Comparison of ENCODE assay signal across 14 mouse cellular contexts in the genomic region with DNA sequence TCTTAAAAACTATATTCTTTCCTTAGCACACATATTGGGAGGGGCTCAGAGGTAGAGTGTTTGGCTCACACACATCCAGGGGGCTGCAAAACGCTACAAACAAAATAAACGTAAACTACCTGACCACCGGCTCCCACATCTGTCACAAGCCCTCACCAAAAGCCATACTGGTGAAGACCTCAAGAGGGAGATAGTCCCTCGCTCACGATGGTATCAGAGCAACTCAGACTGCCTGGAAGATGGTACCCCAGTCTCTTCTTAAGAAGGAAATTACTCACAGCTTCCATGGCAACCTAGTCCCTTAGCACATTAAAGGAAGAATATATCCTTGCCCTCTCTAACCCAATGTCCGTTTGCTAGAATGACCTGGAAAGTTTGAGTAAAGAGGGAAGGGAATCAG. TPM values are rescaled to one million over a fixed set of nuclear protein-coding genes. Genes with fewer than 3 reads are reported as not detected.
DNase-seq lines count a peak whose midpoint lies in the region; ATAC-seq and TF ChIP-seq lines count a peak whose summit lies in the region.
"Had no signal": no experiment of that assay in that cellular context is flagged by ENCODE, and none has a peak within 500 bp of the region (broad histone marks: within the 10 kb centered on the region; RNA-seq: fewer than 3 reads in every experiment).

No protein-coding gene starts in this region.

- no peak for DNase-seq in heart, postnatal 0 days (ENCODE audit: low spot score)
- no peak for DNase-seq in heart, adult 18-20 months
- peak; percentile 34 for DNase-seq in thymus, adult 2 months
- no peak for DNase-seq in thymus, postnatal 36 days
- DNase-seq in thymus, postnatal 4 days: peak; percentile 33
- no peak for DNase-seq in embryo, embryonic 10 days (ENCODE audit: low spot score)
- DNase-seq: cerebellum, adult 9-10 months; heart, adult 11 months; kidney, adult 18-20 months had no signal

- no peak for TF ChIP-seq POLR2A in thymus, adult 2 months (IDR thresholded peaks at IDR 0.05; ENCODE audit: control insufficient read depth, extremely low read depth, insufficient read depth, low read length, poor library complexity)

- peaks cover 6% of the 10 kb centered on the region; the same call in 1 of the 2 replicates for H3K4me1 ChIP-seq in heart, postnatal 0 days (ENCODE audit: control insufficient read depth, insufficient read depth)
- H3K4me1 ChIP-seq in thymus, adult 2 months (replicated peaks; ENCODE audit: control insufficient read depth, insufficient read depth, low read length): peaks cover 18% of the 10 kb centered on the region
- no peaks in the 10 kb centered on the region for H3K4me1 ChIP-seq in neural tube, embryonic 15.5 days

- H3K9me3 ChIP-seq in heart, postnatal 0 days (replicated peaks; ENCODE audit: control insufficient read depth, low read length): no peaks in the 10 kb centered on the region
- no peaks in the 10 kb centered on the region for H3K9me3 ChIP-seq in neural tube, embryonic 15.5 days (replicated peaks)
- H3K9me3 ChIP-seq: embryonic facial prominence, embryonic 15.5 days; limb, embryonic 10.5 days had no signal

- 0 out of 2 replicates have a peak, but pooled peaks have one; percentile 24 for TF ChIP-seq CTCF in heart, postnatal 0 days (IDR thresholded peaks at IDR 0.05; ENCODE audit: low read depth)
- TF ChIP-seq CTCF in thymus, adult 2 months (IDR thresholded peaks at IDR 0.05; ENCODE audit: borderline replicate concordance, control insufficient read depth, extremely low read depth, insufficient read depth, low read length, poor library complexity): no peak

- no peak for ATAC-seq in heart, postnatal 0 days (ENCODE audit: insufficient read depth, low read depth)
- ATAC-seq in inflammation-experienced regulatory T-cells, adult 6 months: peak; percentile 54
- no peak for ATAC-seq in neural tube, embryonic 15.5 days (ENCODE audit: low FRiP score)
- ATAC-seq: forebrain, embryonic 16.5 days had no signal

- no peaks in the 10 kb centered on the region for H3K27me3 ChIP-seq in heart, postnatal 0 days (ENCODE audit: control insufficient read depth, insufficient read depth, low read length)
- no peaks in the 10 kb centered on the region; the same call in 1 of the 2 replicates for H3K27me3 ChIP-seq in thymus, adult 2 months (ENCODE audit: control insufficient read depth, insufficient read depth, low read length)
- H3K27me3 ChIP-seq in neural tube, embryonic 15.5 days (replicated peaks): no peaks in the 10 kb centered on the region
- H3K27me3 ChIP-seq: embryonic facial prominence, embryonic 15.5 days had no signal

- no peak overlapping the region for H3K9ac ChIP-seq in heart, postnatal 0 days (replicated peaks; ENCODE audit: low read depth, low read length)
- no peak overlapping the region for H3K9ac ChIP-seq in neural tube, embryonic 15.5 days (replicated peaks)

- WGBS in heart, postnatal 0 days: 61% methylated on average over 6 of the region's 6 CpGs
- 23% methylated on average over 6 of the region's 6 CpGs for WGBS in thymus, adult 2 months
- WGBS in neural tube, embryonic 15.5 days: 71% methylated on average over 6 of the region's 6 CpGs

- H3K4me3 ChIP-seq in heart, postnatal 0 days (ENCODE audit: low read depth, low read length): no peak overlapping the region
- no peak overlapping the region for H3K4me3 ChIP-seq in thymus, adult 2 months (ENCODE audit: control insufficient read depth, insufficient read depth, low read length)
- H3K4me3 ChIP-seq in neural tube, embryonic 15.5 days (replicated peaks): no peak overlapping the region
- H3K4me3 ChIP-seq: limb, embryonic 10.5 days had no signal

- H3K4me2 ChIP-seq in heart, postnatal 0 days (ENCODE audit: low read depth, low read length): no peak overlapping the region
- H3K4me2 ChIP-seq in neural tube, embryonic 15.5 days: no peak overlapping the region

- H3K27ac ChIP-seq in heart, postnatal 0 days (ENCODE audit: low read depth): no peak overlapping the region
- no peak overlapping the region for H3K27ac ChIP-seq in thymus, adult 2 months (ENCODE audit: control insufficient read depth, insufficient read depth, low read length)
- H3K27ac ChIP-seq in neural tube, embryonic 15.5 days (replicated peaks): no peak overlapping the region
- H3K27ac ChIP-seq: embryonic facial prominence, embryonic 15.5 days; limb, embryonic 10.5 days had no signal

- no peaks in the 10 kb centered on the region for H3K36me3 ChIP-seq in heart, postnatal 0 days (replicated peaks; ENCODE audit: control insufficient read depth, insufficient read depth, low read length)
- H3K36me3 ChIP-seq in thymus, adult 2 months (ENCODE audit: control insufficient read depth, insufficient read depth, low read length): no peaks in the 10 kb centered on the region
- no peaks in the 10 kb centered on the region for H3K36me3 ChIP-seq in neural tube, embryonic 15.5 days
- H3K36me3 ChIP-seq: embryonic facial prominence, embryonic 15.5 days; limb, embryonic 10.5 days had no signal

- no peak for TF ChIP-seq EP300 in heart, postnatal 0 days (IDR thresholded peaks at IDR 0.05; ENCODE audit: low read depth)

RNA-seq across cellular contexts. Expression of a gene that starts 1.4 kb away (rescaled TPM):
- 1.4 and 3.2 TPM in 2 replicates for total RNA-seq in heart, postnatal 0 days (2014; rRNA removed; ENCODE audit: low replicate concordance)
- 2.1 and 2.6 TPM in 2 replicates for polyA plus RNA-seq in heart, postnatal 0 days (2015; fragmentation: Nextera tagmentation; extraction: Ambion mirVana)
- 1 to 10 TPM; 1.1 to 1.9 TPM for total RNA-seq in heart, adult 18-20 months (2021)
- 13.3 and 14.9 TPM in 2 replicates for polyA plus RNA-seq in thymus, adult 2 months (2012; rRNA removed)
- 100 to 1,000 TPM; 172 to 296 (median 268) TPM for polyA plus RNA-seq in inflammation-experienced regulatory T-cells, adult 6 months (2017; shearing (Covaris generic))
- 0.44 and 2.9 TPM in 2 replicates for polyA plus RNA-seq in neural tube, embryonic 15.5 days (2015; fragmentation: Nextera tagmentation; extraction: Ambion mirVana)

RNA-seq across cellular contexts. Expression of a gene that starts 58.5 kb away (rescaled TPM):
- 16.2 and 28.2 TPM in 2 replicates for total RNA-seq in heart, postnatal 0 days (2014; rRNA removed; ENCODE audit: low replicate concordance)
- polyA plus RNA-seq in heart, postnatal 0 days (2015; fragmentation: Nextera tagmentation; extraction: Ambion mirVana): 7.3 and 9.7 TPM in 2 replicates
- total RNA-seq in heart, adult 18-20 months (2021): 1 to 10 TPM; 2.2 to 3.2 TPM
- polyA plus RNA-seq in thymus, adult 2 months (2012; rRNA removed): 0.22 and 0.47 TPM in 2 replicates
- under 1 TPM; 0.58 to 0.74 (median 0.60) TPM for polyA plus RNA-seq in inflammation-experienced regulatory T-cells, adult 6 months (2017; shearing (Covaris generic))
- 5.4 and 5.6 TPM in 2 replicates for polyA plus RNA-seq in neural tube, embryonic 15.5 days (2015; fragmentation: Nextera tagmentation; extraction: Ambion mirVana)

Comparison
In these comparisons a context has a peak if more than half of its experiments do, and no peak if none do; other contexts are left out.
1. DNase-seq: peak in thymus, adult 2 months (single experiment) and thymus, postnatal 4 days (single experiment); none in heart, postnatal 0 days (single experiment), heart, adult 18-20 months (0 of 2), thymus, postnatal 36 days (0 of 2) and embryo, embryonic 10 days (single experiment).
2. RNA of a gene that starts 1.4 kb away (polyA plus RNA-seq): 172 to 296 TPM in inflammation-experienced regulatory T-cells, adult 6 months; 13.3 to 14.9 TPM in thymus, adult 2 months, 2.1 to 2.6 TPM in heart, postnatal 0 days and 0.44 to 2.9 TPM in neural tube, embryonic 15.5 days; every median in the first group is over 10 times any median in the second.